Mouse (Mus musculus): ENCODE measurements around the gene Lamc2.

Lamc2 gene

GRCm38 (mm10) chr1:153129992-153130713 is 56.1 kb downstream of the Lamc2 start:
- DNase-seq (ENCODE audit: extremely low read depth, insufficient read length, low spot score): peak; percentile 83

GRCm38 (mm10) chr1:153128780-153129179 is 57.5 kb downstream of the Lamc2 start:
- DNase-seq (ENCODE audit: extremely low read depth, insufficient read length, low spot score): no peak

GRCm38 (mm10) chr1:153127622-153128021 is 58.6 kb downstream of the Lamc2 start:
- DNase-seq (ENCODE audit: extremely low read depth, insufficient read length, low spot score): no peak

- DNase-seq (ENCODE audit: extremely low read depth, insufficient read length, low spot score): peak; percentile 73
These were observed 59.5 kb downstream of the Lamc2 start for GRCm38 (mm10) chr1:153126491-153127381.

- no peak for DNase-seq (ENCODE audit: extremely low read depth, insufficient read length, low spot score)
These were observed 60.7 kb downstream of the Lamc2 start for GRCm38 (mm10) chr1:153125287-153126275.

- no peak for DNase-seq (ENCODE audit: extremely low read depth, insufficient read length, low spot score)
These were observed 61.7 kb downstream of the Lamc2 start for GRCm38 (mm10) chr1:153124502-153124901.

- no peak for DNase-seq (ENCODE audit: extremely low read depth, insufficient read length, low spot score)
These were observed 63.5 kb downstream of the Lamc2 start for GRCm38 (mm10) chr1:153122764-153123163.

GRCm38 (mm10) chr1:153121320-153121719 is 64.9 kb downstream of the Lamc2 start:
- DNase-seq (ENCODE audit: extremely low read depth, insufficient read length, low spot score): peak; percentile 43

GRCm38 (mm10) chr1:153120544-153120943 is 65.7 kb downstream of the Lamc2 start:
- DNase-seq (ENCODE audit: extremely low read depth, insufficient read length, low spot score): no peak

- DNase-seq (ENCODE audit: extremely low read depth, insufficient read length, low spot score): no peak
These were observed 70.9 kb downstream of the Lamc2 start for GRCm38 (mm10) chr1:153115315-153115714.

GRCm38 (mm10) chr1:153111596-153111995 is 74.7 kb downstream of the Lamc2 start:
- DNase-seq (ENCODE audit: extremely low read depth, insufficient read length, low spot score): no peak

- no peak for DNase-seq (ENCODE audit: extremely low read depth, insufficient read length, low spot score)
These were observed 76.4 kb downstream of the Lamc2 start for GRCm38 (mm10) chr1:153109836-153110235.

- DNase-seq (ENCODE audit: extremely low read depth, insufficient read length, low spot score): no peak
These were observed 76.9 kb downstream of the Lamc2 start for GRCm38 (mm10) chr1:153109346-153109745.

- DNase-seq (ENCODE audit: extremely low read depth, insufficient read length, low spot score): no peak
These were observed 78.4 kb downstream of the Lamc2 start for GRCm38 (mm10) chr1:153107866-153108265.

GRCm38 (mm10) chr1:153104804-153105203 is 81.4 kb downstream of the Lamc2 start:
- no peak for DNase-seq (ENCODE audit: extremely low read depth, insufficient read length, low spot score)

- peak; percentile 69 for DNase-seq (ENCODE audit: extremely low read depth, insufficient read length, low spot score)
These were observed 83.1 kb downstream of the Lamc2 start for GRCm38 (mm10) chr1:153103186-153103554.

- peak; percentile 67 for DNase-seq (ENCODE audit: extremely low read depth, insufficient read length, low spot score)
These were observed 83.7 kb downstream of the Lamc2 start for GRCm38 (mm10) chr1:153102296-153103185.

- DNase-seq (ENCODE audit: extremely low read depth, insufficient read length, low spot score): peak; percentile 47
These were observed 84.8 kb downstream of the Lamc2 start for GRCm38 (mm10) chr1:153101327-153101880.

- DNase-seq (ENCODE audit: extremely low read depth, insufficient read length, low spot score): peak; percentile 41
These were observed 85.3 kb downstream of the Lamc2 start for GRCm38 (mm10) chr1:153100912-153101311.
